Mouse (Mus musculus): ENCODE results near the gene Ranbp17.

DNA sequence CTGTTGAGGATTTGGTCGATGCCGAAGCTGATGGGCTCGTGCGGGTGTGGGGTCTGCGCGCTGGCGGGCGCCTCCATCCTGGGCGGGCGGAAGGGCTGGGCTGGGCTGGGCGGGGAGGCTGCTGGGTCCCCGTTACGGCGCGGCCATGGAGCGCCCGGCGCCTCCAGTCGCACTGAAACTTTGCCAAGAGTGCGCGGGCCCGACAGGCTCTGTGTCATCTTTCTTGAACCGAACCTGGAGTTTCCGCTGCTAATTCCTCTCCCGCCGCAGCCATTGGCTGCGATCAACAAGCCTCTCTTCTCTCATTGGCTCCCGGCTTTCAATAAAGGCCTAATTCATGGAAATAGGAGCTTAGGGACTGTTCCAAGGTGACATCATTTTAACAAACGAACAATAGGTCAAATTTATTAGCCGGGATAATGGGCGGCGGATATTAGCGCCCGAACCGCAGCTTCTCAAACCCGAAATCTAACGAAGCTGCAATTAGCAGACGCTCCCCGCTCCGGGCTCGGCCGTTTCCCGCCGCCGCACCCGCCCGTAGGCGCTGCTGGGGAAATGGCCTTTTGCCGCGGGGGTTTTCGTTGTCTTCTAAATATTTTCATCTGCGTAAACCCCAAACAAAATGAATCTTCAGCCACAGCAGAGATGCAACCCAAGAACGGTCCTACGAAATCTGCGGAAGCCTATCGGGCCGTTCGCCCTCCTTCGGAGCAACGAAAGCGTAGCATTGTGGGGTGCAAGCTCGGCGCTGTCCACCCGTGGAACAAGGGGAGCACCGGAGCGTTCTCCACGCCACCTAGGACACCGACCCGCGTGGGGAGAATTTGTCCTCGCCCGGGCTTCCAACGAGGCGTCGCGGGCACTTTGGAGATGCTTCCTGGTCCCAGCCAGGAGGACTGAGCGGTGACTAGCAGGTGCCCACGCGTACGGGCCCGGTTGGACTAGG, 309.9 kb downstream of the Ranbp17 start, which contains the start of gene Tlx3:
- no peak for TF ChIP-seq CTCF (IDR thresholded peaks at IDR 0.05; ENCODE audit: borderline replicate concordance, extremely low read depth, insufficient read depth, insufficient read length)
- no peak for TF ChIP-seq POLR2A (IDR thresholded peaks at IDR 0.05; ENCODE audit: borderline replicate concordance, extremely low read depth, insufficient read depth, insufficient read length, poor library complexity, severe bottlenecking)
